Mouse (Mus musculus): ENCODE data around the gene Pgap2.
A peak's percentile ranks its signal among the peaks of the same experiment; 100 is the strongest.

The Pgap2 gene

GRCm38 (mm10) chr7:102229814-102230213, 19.8 kb downstream of the Pgap2 start:
- TF ChIP-seq NANOG (IDR thresholded peaks at IDR 0.05; ENCODE audit: borderline replicate concordance, low read length) = no peak
- TF ChIP-seq CTCF (conservative IDR thresholded peaks at IDR 0.05; ENCODE audit: low read length) = no peak
- TF ChIP-seq POU5F1 (IDR thresholded peaks at IDR 0.05; ENCODE audit: borderline replicate concordance, low read length) = no peak
- 0 out of 2 replicates have a peak, but pooled peaks cover 3% of the 10 kb centered on the region for H3K27me3 ChIP-seq (ENCODE audit: insufficient read depth, low read length)
- peaks cover 13% of the 10 kb centered on the region for H3K4me1 ChIP-seq (replicated peaks; ENCODE audit: low read depth, low read length)
- H3K9me3 ChIP-seq (ENCODE audit: low read length) = no peaks in the 10 kb centered on the region
- peaks cover 56% of the 10 kb centered on the region for H3K36me3 ChIP-seq (ENCODE audit: insufficient read depth, low read length)
- H3K4me3 ChIP-seq (replicated peaks; ENCODE audit: low read length) = no peak overlapping the region

GRCm38 (mm10) chr7:102233059-102233458, 23.1 kb downstream of the Pgap2 start:
- no peaks in the 10 kb centered on the region for H3K9me3 ChIP-seq (ENCODE audit: low read length)
- TF ChIP-seq CTCF (conservative IDR thresholded peaks at IDR 0.05; ENCODE audit: low read length) (no peak), POU5F1 (IDR thresholded peaks at IDR 0.05; ENCODE audit: borderline replicate concordance, low read length) (no peak), NANOG (IDR thresholded peaks at IDR 0.05; ENCODE audit: borderline replicate concordance, low read length) (no peak)
- H3K4me3 ChIP-seq (replicated peaks; ENCODE audit: low read length) = no peak overlapping the region
- peaks cover 60% of the 10 kb centered on the region for H3K36me3 ChIP-seq (ENCODE audit: insufficient read depth, low read length)
- peaks cover 33% of the 10 kb centered on the region for H3K4me1 ChIP-seq (replicated peaks; ENCODE audit: low read depth, low read length)
- H3K27me3 ChIP-seq (ENCODE audit: insufficient read depth, low read length) = peaks cover 14% of the 10 kb centered on the region; the same call in 1 of the 2 replicates

- Histone ChIP-seq H3K4me3 (replicated peaks; ENCODE audit: low read length) (no peak overlapping the region; the same call in 1 of the 2 replicates), H3K27me3 (ENCODE audit: insufficient read depth, low read length) (peaks cover 18% of the 10 kb centered on the region; the same call in 1 of the 2 replicates), H3K4me1 (replicated peaks; ENCODE audit: low read depth, low read length) (peaks cover 43% of the 10 kb centered on the region), H3K36me3 (ENCODE audit: insufficient read depth, low read length) (peaks cover 64% of the 10 kb centered on the region), H3K9me3 (ENCODE audit: low read length) (no peaks in the 10 kb centered on the region)
- TF ChIP-seq CTCF (conservative IDR thresholded peaks at IDR 0.05; ENCODE audit: low read length) = no peak
- TF ChIP-seq POU5F1 (IDR thresholded peaks at IDR 0.05; ENCODE audit: borderline replicate concordance, low read length) = no peak
- TF ChIP-seq NANOG (IDR thresholded peaks at IDR 0.05; ENCODE audit: borderline replicate concordance, low read length) = no peak
These were observed 28.8 kb downstream of the Pgap2 start for GRCm38 (mm10) chr7:102238686-102239286.

- Histone ChIP-seq H3K27me3 (ENCODE audit: insufficient read depth, low read length) (peaks cover 15% of the 10 kb centered on the region; the same call in 1 of the 2 replicates), H3K4me3 (replicated peaks; ENCODE audit: low read length) (peak overlapping the region; percentile 39), H3K36me3 (ENCODE audit: insufficient read depth, low read length) (peaks cover 57% of the 10 kb centered on the region), H3K4me1 (replicated peaks; ENCODE audit: low read depth, low read length) (peaks cover 51% of the 10 kb centered on the region), H3K9me3 (ENCODE audit: low read length) (no peaks in the 10 kb centered on the region)
- TF ChIP-seq NANOG (IDR thresholded peaks at IDR 0.05; ENCODE audit: borderline replicate concordance, low read length) (no peak), CTCF (conservative IDR thresholded peaks at IDR 0.05; ENCODE audit: low read length) (no peak), POU5F1 (IDR thresholded peaks at IDR 0.05; ENCODE audit: borderline replicate concordance, low read length) (no peak)
These were observed 29.6 kb downstream of the Pgap2 start for GRCm38 (mm10) chr7:102239591-102239990.

- Histone ChIP-seq H3K4me1 (replicated peaks; ENCODE audit: low read depth, low read length) (peaks cover 58% of the 10 kb centered on the region), H3K27me3 (ENCODE audit: insufficient read depth, low read length) (0 out of 2 replicates have a peak, but pooled peaks cover 6% of the 10 kb centered on the region), H3K36me3 (ENCODE audit: insufficient read depth, low read length) (peaks cover 34% of the 10 kb centered on the region), H3K4me3 (replicated peaks; ENCODE audit: low read length) (no peak overlapping the region), H3K9me3 (ENCODE audit: low read length) (no peaks in the 10 kb centered on the region)
- TF ChIP-seq POU5F1 (IDR thresholded peaks at IDR 0.05; ENCODE audit: borderline replicate concordance, low read length) (no peak), NANOG (IDR thresholded peaks at IDR 0.05; ENCODE audit: borderline replicate concordance, low read length) (no peak), CTCF (conservative IDR thresholded peaks at IDR 0.05; ENCODE audit: low read length) (no peak)
These were observed 32.4 kb downstream of the Pgap2 start for GRCm38 (mm10) chr7:102242371-102242770.

GRCm38 (mm10) chr7:102242917-102243316, 32.9 kb downstream of the Pgap2 start:
- no peaks in the 10 kb centered on the region for H3K9me3 ChIP-seq (ENCODE audit: low read length)
- H3K36me3 ChIP-seq (ENCODE audit: insufficient read depth, low read length) = peaks cover 28% of the 10 kb centered on the region
- peaks cover 63% of the 10 kb centered on the region for H3K4me1 ChIP-seq (replicated peaks; ENCODE audit: low read depth, low read length)
- H3K27me3 ChIP-seq (ENCODE audit: insufficient read depth, low read length) = peaks cover 11% of the 10 kb centered on the region
- no peak for TF ChIP-seq NANOG (IDR thresholded peaks at IDR 0.05; ENCODE audit: borderline replicate concordance, low read length)
- no peak for TF ChIP-seq CTCF (conservative IDR thresholded peaks at IDR 0.05; ENCODE audit: low read length)
- no peak overlapping the region for H3K4me3 ChIP-seq (replicated peaks; ENCODE audit: low read length)

- peaks cover 21% of the 10 kb centered on the region for H3K36me3 ChIP-seq (ENCODE audit: insufficient read depth, low read length)
- H3K4me3 ChIP-seq (replicated peaks; ENCODE audit: low read length) = no peak overlapping the region
- no peak for TF ChIP-seq NANOG (IDR thresholded peaks at IDR 0.05; ENCODE audit: borderline replicate concordance, low read length)
- no peak for TF ChIP-seq POU5F1 (IDR thresholded peaks at IDR 0.05; ENCODE audit: borderline replicate concordance, low read length)
- TF ChIP-seq CTCF (conservative IDR thresholded peaks at IDR 0.05; ENCODE audit: low read length) = no peak
These were observed 33.9 kb downstream of the Pgap2 start for GRCm38 (mm10) chr7:102243870-102244269.

GRCm38 (mm10) chr7:102244782-102245535, 35.0 kb downstream of the Pgap2 start:
- no peak for TF ChIP-seq CTCF (conservative IDR thresholded peaks at IDR 0.05; ENCODE audit: low read length)
- TF ChIP-seq NANOG (IDR thresholded peaks at IDR 0.05; ENCODE audit: borderline replicate concordance, low read length) = no peak
- no peak for TF ChIP-seq POU5F1 (IDR thresholded peaks at IDR 0.05; ENCODE audit: borderline replicate concordance, low read length)

More at GRCm38 (mm10) chr7:102243870-102244269, 33.9 kb downstream of the Pgap2 start:
- peaks cover 68% of the 10 kb centered on the region for H3K4me1 ChIP-seq (replicated peaks; ENCODE audit: low read depth, low read length)
- H3K27me3 ChIP-seq (ENCODE audit: insufficient read depth, low read length) = peaks cover 19% of the 10 kb centered on the region
- H3K9me3 ChIP-seq (ENCODE audit: low read length) = no peaks in the 10 kb centered on the region

More at GRCm38 (mm10) chr7:102244782-102245535, 35.0 kb downstream of the Pgap2 start:
- Histone ChIP-seq H3K4me1 (replicated peaks; ENCODE audit: low read depth, low read length) (peaks cover 63% of the 10 kb centered on the region), H3K4me3 (replicated peaks; ENCODE audit: low read length) (no peak overlapping the region), H3K27me3 (ENCODE audit: insufficient read depth, low read length) (peaks cover 22% of the 10 kb centered on the region), H3K36me3 (ENCODE audit: insufficient read depth, low read length) (peaks cover 12% of the 10 kb centered on the region), H3K9me3 (ENCODE audit: low read length) (no peaks in the 10 kb centered on the region)

Measured in E14TG2a.4 (cell line).